Mouse (Mus musculus) liver, embryonic 11.5 days (tissue): Measurements from ENCODE around the gene Grip1. TPM values are rescaled to one million over a fixed set of nuclear protein-coding genes. Genes with fewer than 3 reads are reported as not detected.

Source experiments
- ATAC-seq: fragments of 200-750 bp; cut with Nextera tagmentation; replicated peaks from 2 replicates; pipeline ENCODE4 v1.8.0; 2017; ENCODE audit warnings: moderate number of reproducible peaks, mild to moderate bottlenecking, moderate TSS enrichment, moderate library complexity; ENCODE audit not compliant: low FRiP score
- DNase-seq: peaks from one replicate; pipeline ENCODE4 v3.0.0-alpha.2; 2017; ENCODE audit warnings: low spot score
- H3K27ac ChIP-seq: fragments of 300-500 bp; sonication (generic); 2 replicates; pipeline ENCODE4 v1.5.1; 2014; ENCODE audit warnings: mild to moderate bottlenecking, low read depth, low read length, control low read depth
- H3K27me3 ChIP-seq: fragments of 300-500 bp; sonication (generic); replicated peaks from 2 replicates; pipeline ENCODE4 v1.6.1; 2014; ENCODE audit warnings: low read length, mixed read lengths; ENCODE audit not compliant: control insufficient read depth, insufficient read depth
- H3K36me3 ChIP-seq: fragments of 300-500 bp; sonication (generic); 2 replicates; pipeline ENCODE4 v1.6.1; 2014; ENCODE audit warnings: mild to moderate bottlenecking, low read length, moderate library complexity, mixed read lengths; ENCODE audit not compliant: control insufficient read depth, insufficient read depth
- H3K4me1 ChIP-seq: fragments of 300-500 bp; sonication (generic); replicated peaks from 2 replicates; pipeline ENCODE4 v1.6.1; 2014; ENCODE audit warnings: low read length, mixed read lengths; ENCODE audit not compliant: control insufficient read depth, insufficient read depth
- H3K4me2 ChIP-seq: fragments of 300-500 bp; sonication (generic); 2 replicates; pipeline ENCODE4 v1.6.1; 2014; ENCODE audit warnings: mild to moderate bottlenecking, control low read depth, moderate library complexity
- H3K4me3 ChIP-seq: fragments of 300-500 bp; sonication (generic); 2 replicates; pipeline ENCODE4 v1.5.1; 2014; ENCODE audit warnings: low read depth, low read length, control low read depth
- H3K9ac ChIP-seq: fragments of 300-500 bp; sonication (generic); 2 replicates; pipeline ENCODE4 v1.6.1; 2014; ENCODE audit warnings: low read depth, low read length, control low read depth
- H3K9me3 ChIP-seq: fragments of 300-500 bp; sonication (generic); 2 replicates; pipeline ENCODE4 v1.6.1; 2016; ENCODE audit warnings: low read length, inconsistent platforms, mixed read lengths; ENCODE audit not compliant: control insufficient read depth
- WGBS: fragments of 180-500 bp; shearing (Covaris S2); extraction: QIAGEN DNeasy Blood & Tissue Kit; methylation state at CpG from one replicate; pipeline ENCODE4 v1.1.7; 2014; 5-methylcytosine and 5-hydroxymethylcytosine counted together
- polyA plus RNA-seq: library from polyadenylated mRNA; unstranded; fragments of >200 nt; fragmentation: Nextera tagmentation; extraction: Ambion mirVana; gene quantifications from 2 replicates; pipeline ENCODE4 v1.2.1, GENCODE M21; 2014

Gene Grip1
- polyA plus RNA-seq, 1 experiment from 2014 or later: 2.3 TPM

DNA sequence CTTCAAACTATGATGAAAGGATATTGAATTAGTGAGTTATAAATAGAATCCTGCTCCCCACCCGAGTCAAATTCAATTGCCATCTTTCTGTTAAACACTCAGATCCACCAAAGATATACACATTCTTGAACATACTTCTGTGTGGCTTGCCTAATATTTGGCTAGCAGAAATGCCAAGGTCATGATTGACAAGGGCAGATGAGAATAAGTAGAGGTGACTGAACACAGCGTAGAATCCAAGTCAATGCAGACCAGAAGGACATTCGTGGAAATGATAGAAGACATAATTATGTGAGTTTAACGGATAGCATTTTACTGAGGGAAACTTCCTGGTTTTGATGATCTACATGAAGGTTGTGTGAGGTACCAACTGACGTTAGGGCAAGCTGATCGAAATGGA is 153.9 kb downstream of the Grip1 start:
- Histone ChIP-seq H3K4me2 (no peak overlapping the region), H3K4me1 (no peaks in the 10 kb centered on the region), H3K36me3 (no peaks in the 10 kb centered on the region), H3K27me3 (no peaks in the 10 kb centered on the region), H3K4me3 (no peak overlapping the region), H3K27ac (no peak overlapping the region), H3K9ac (no peak overlapping the region), H3K9me3 (no peaks in the 10 kb centered on the region)
- DNase-seq (no peak), ATAC-seq (no peak)
- 86% methylated on average over 6 of the region's 6 CpGs for WGBS

- H3K4me1 ChIP-seq: no peaks in the 10 kb centered on the region
- 78% methylated on average over 7 of the region's 7 CpGs for WGBS
- no peaks in the 10 kb centered on the region for H3K27me3 ChIP-seq
- no peak for ATAC-seq
- no peaks in the 10 kb centered on the region for H3K9me3 ChIP-seq
- no peak for DNase-seq
- H3K4me3 ChIP-seq: no peak overlapping the region
- no peaks in the 10 kb centered on the region for H3K36me3 ChIP-seq
- H3K9ac ChIP-seq: no peak overlapping the region
- no peak overlapping the region for H3K27ac ChIP-seq
- H3K4me2 ChIP-seq: no peak overlapping the region
Observed at GRCm38 (mm10) chr10:119608998-119609397, 155.4 kb downstream of the Grip1 start.

DNA sequence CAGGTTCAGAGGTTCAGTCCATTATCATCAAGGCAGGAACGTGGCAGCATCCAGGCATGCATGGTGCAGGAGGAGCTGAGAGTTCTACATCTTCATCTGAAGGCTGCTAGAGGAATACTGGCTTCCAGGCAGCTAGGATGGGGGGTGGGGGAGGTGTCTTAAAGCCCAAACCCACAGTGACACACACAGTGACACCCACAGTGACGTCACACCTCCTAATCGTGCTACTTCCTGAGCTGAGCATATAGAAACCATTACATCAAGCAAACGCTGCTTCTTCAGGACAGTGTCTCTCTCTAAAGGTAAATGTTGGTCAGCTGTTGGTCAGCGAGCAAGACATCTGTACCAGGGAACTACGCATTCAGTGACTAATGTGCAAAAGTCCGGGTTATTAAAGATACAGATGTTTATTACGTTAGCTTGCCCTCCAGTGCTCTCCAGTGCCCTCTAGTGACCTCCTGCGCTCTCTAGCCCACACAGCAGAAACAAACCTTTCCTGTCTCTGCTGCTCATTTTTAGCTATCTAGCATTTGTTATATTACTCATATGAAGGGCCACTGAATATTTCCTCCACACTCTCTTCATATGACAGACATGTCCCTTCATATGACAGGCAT is 156.8 kb downstream of the Grip1 start:
- H3K4me2 ChIP-seq: peak overlapping the region; percentile 28; the same call in 1 of the 2 replicates
- ATAC-seq: no peak
- no peak for DNase-seq

DNA sequence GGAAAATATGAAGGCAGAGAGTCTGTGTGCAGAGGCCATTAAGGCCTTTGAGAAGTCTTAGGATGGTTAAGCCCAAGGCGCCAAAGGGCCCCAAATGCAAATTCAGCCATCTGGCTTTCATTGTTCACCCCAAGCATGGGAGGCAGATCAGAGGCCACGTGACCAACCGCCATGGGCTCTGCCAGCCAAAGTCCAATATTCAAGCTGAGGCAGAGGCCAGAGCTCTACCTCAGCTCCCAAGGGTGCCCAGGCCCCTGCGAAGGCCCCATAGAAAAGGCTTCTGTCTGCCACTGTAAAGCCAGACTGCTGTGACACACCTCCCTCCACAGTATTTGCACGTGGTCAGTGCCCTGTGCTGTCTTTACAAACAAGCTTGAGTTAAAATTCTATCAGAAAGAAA is 158.4 kb downstream of the Grip1 start:
- H3K9me3 ChIP-seq: no peaks in the 10 kb centered on the region
- no peak overlapping the region for H3K4me2 ChIP-seq
- DNase-seq (no peak), ATAC-seq (no peak)
- no peaks in the 10 kb centered on the region for H3K36me3 ChIP-seq
- no peak overlapping the region for H3K9ac ChIP-seq
- H3K27me3 ChIP-seq: no peaks in the 10 kb centered on the region
- H3K4me3 ChIP-seq: no peak overlapping the region
- 75% methylated on average over 5 of the region's 5 CpGs for WGBS
- H3K27ac ChIP-seq: no peak overlapping the region
- 0 out of 2 replicates have a peak, but pooled peaks cover 3% of the 10 kb centered on the region for H3K4me1 ChIP-seq

More for the DNA sequence above, 156.8 kb downstream of the Grip1 start:
- no peaks in the 10 kb centered on the region for H3K27me3 ChIP-seq
- WGBS: 49% methylated on average over 9 of the region's 9 CpGs
- no peak overlapping the region for H3K4me3 ChIP-seq
- no peaks in the 10 kb centered on the region for H3K9me3 ChIP-seq
- H3K36me3 ChIP-seq: no peaks in the 10 kb centered on the region
- no peak overlapping the region for H3K9ac ChIP-seq
- H3K27ac ChIP-seq: no peak overlapping the region
- H3K4me1 ChIP-seq: no peaks in the 10 kb centered on the region

GRCm38 (mm10) chr10:119614726-119615125 is 161.1 kb downstream of the Grip1 start:
- Histone ChIP-seq H3K9me3 (no peaks in the 10 kb centered on the region), H3K36me3 (no peaks in the 10 kb centered on the region), H3K4me3 (no peak overlapping the region), H3K27ac (no peak overlapping the region), H3K4me2 (no peak overlapping the region), H3K9ac (no peak overlapping the region), H3K4me1 (0 out of 2 replicates have a peak, but pooled peaks cover 3% of the 10 kb centered on the region), H3K27me3 (no peaks in the 10 kb centered on the region)
- 43% methylated on average over 7 of the region's 7 CpGs for WGBS
- ATAC-seq: no peak
- no peak for DNase-seq

DNA sequence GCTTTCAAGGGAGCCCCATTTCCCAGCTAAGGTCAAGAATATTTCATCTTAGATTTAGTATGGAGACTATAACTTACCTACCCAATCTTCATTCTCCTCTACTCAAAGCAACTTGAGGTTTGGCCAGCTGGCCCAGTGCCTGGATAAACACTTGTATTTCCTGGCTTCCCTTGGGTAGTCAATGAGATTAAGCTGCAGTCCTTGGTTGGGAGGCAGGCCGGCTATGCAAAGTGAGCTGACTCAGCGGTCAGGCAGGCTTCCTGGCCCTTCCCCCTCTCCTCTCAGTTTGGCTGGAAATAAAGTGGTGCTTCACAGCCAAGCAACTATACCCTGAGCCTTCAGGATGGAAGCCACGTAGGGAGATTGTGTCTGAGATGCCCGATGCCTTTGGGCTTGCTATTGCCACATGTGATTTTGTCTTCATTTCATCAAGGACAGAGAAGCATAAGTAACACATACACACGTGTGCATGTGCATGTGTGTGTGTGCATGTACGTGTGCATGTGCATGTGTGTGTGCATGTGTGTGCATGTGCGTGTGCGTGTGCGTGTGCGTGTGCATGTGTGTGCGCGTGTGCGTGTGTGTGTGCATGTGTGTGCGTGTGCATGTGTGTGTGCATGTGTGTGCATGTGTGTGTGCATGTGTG is 161.7 kb downstream of the Grip1 start:
- no peak overlapping the region for H3K9ac ChIP-seq
- no peak overlapping the region for H3K27ac ChIP-seq
- DNase-seq (peak; percentile 33), ATAC-seq (peak; percentile 39; the same call in 1 of the 2 replicates)
- 67% methylated on average over 14 of the region's 14 CpGs for WGBS
- H3K9me3 ChIP-seq: no peaks in the 10 kb centered on the region; the same call in 1 of the 2 replicates
- 0 out of 2 replicates have a peak, but pooled peaks cover 3% of the 10 kb centered on the region for H3K4me1 ChIP-seq
- H3K4me3 ChIP-seq: no peak overlapping the region
- no peak overlapping the region for H3K4me2 ChIP-seq
- H3K27me3 ChIP-seq: no peaks in the 10 kb centered on the region
- no peaks in the 10 kb centered on the region for H3K36me3 ChIP-seq

- ATAC-seq (no peak), DNase-seq (no peak)
- WGBS: 84% methylated on average over 3 of the region's 3 CpGs
- H3K9me3 ChIP-seq: no peaks in the 10 kb centered on the region; the same call in 1 of the 2 replicates
- H3K27me3 ChIP-seq: no peaks in the 10 kb centered on the region
- no peak overlapping the region for H3K9ac ChIP-seq
- no peak overlapping the region for H3K27ac ChIP-seq
- H3K4me2 ChIP-seq: no peak overlapping the region
- H3K4me3 ChIP-seq: no peak overlapping the region
- 0 out of 2 replicates have a peak, but pooled peaks cover 3% of the 10 kb centered on the region for H3K4me1 ChIP-seq
- no peaks in the 10 kb centered on the region for H3K36me3 ChIP-seq
Observed at GRCm38 (mm10) chr10:119616078-119616477, 162.4 kb downstream of the Grip1 start.

- H3K36me3 ChIP-seq: no peaks in the 10 kb centered on the region
- no peak overlapping the region for H3K4me3 ChIP-seq
- no peaks in the 10 kb centered on the region for H3K9me3 ChIP-seq
- no peak overlapping the region for H3K4me2 ChIP-seq
- H3K27ac ChIP-seq: no peak overlapping the region
- H3K27me3 ChIP-seq: no peaks in the 10 kb centered on the region
- no peak overlapping the region for H3K9ac ChIP-seq
- 64% methylated on average over 4 of the region's 4 CpGs for WGBS
- H3K4me1 ChIP-seq: no peaks in the 10 kb centered on the region
- ATAC-seq: no peak
- no peak for DNase-seq
Observed at GRCm38 (mm10) chr10:119628656-119629055, 175.0 kb downstream of the Grip1 start.

- WGBS: 88% methylated on average over 5 of the region's 5 CpGs
- Histone ChIP-seq H3K36me3 (no peaks in the 10 kb centered on the region), H3K4me2 (no peak overlapping the region), H3K27me3 (no peaks in the 10 kb centered on the region), H3K9me3 (no peaks in the 10 kb centered on the region), H3K9ac (no peak overlapping the region), H3K27ac (no peak overlapping the region), H3K4me1 (no peaks in the 10 kb centered on the region), H3K4me3 (no peak overlapping the region)
- ATAC-seq (no peak), DNase-seq (no peak)
Observed at GRCm38 (mm10) chr10:119630401-119630800, 176.8 kb downstream of the Grip1 start.
